Mouse (Mus musculus): ENCODE data around the gene Gm11437.

DNA sequence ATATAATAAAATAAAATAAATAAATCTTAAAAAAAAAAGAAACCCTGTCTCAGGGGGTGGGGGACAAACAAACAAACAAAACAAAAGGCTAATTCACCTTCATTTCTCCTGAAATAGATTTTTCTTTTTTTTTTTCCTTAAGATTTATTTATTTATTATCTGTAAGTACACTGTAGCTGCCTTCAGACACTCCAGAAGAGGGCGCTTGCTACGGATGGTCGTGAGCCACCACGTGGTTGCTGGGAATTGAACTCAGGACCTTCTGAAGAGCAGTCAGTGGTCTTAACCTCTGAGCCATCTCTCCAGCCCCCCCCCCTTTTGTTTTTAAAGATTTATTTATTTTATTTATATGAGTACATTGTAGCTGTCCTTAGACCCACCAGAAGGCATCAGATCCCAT, 39.3 kb downstream of the Gm11437 start:
- TF ChIP-seq CTCF (IDR thresholded peaks at IDR 0.05; ENCODE audit: borderline replicate concordance, extremely low read depth, insufficient read depth, insufficient read length) (no peak), POLR2A (IDR thresholded peaks at IDR 0.05; ENCODE audit: borderline replicate concordance, extremely low read depth, insufficient read depth, insufficient read length, poor library complexity, severe bottlenecking) (no peak)
